Mouse (Mus musculus) embryo, embryonic 9.5 days (tissue): ENCODE results near the gene Dhx8.

Source experiments
- DNase-seq: peaks from one replicate; pipeline ENCODE4 v3.0.0-alpha.2; 2017; ENCODE audit errors: extremely low spot score

The Dhx8 gene

GRCm38 (mm10) chr11:101756616-101757015, 23.9 kb downstream of the Dhx8 start:
- DNase-seq: no peak

- DNase-seq: no peak
Measured at GRCm38 (mm10) chr11:101757366-101757765, 24.6 kb downstream of the Dhx8 start.

- no peak for DNase-seq
Measured at GRCm38 (mm10) chr11:101758431-101758830, 25.7 kb downstream of the Dhx8 start.

GRCm38 (mm10) chr11:101759530-101759929, 26.8 kb downstream of the Dhx8 start:
- no peak for DNase-seq

- peak; percentile 60 for DNase-seq
Measured at GRCm38 (mm10) chr11:101763723-101764122, 31.0 kb downstream of the Dhx8 start.

- DNase-seq: no peak
Measured at GRCm38 (mm10) chr11:101764546-101764945, 31.8 kb downstream of the Dhx8 start.

- no peak for DNase-seq
Measured at GRCm38 (mm10) chr11:101767326-101767725, 34.6 kb downstream of the Dhx8 start.

- no peak for DNase-seq
Measured at GRCm38 (mm10) chr11:101768721-101769120, 36.0 kb downstream of the Dhx8 start.

GRCm38 (mm10) chr11:101770266-101770665, 37.5 kb downstream of the Dhx8 start:
- no peak for DNase-seq

- DNase-seq: no peak
Measured at GRCm38 (mm10) chr11:101772027-101772426, 39.3 kb downstream of the Dhx8 start.

- DNase-seq: peak; percentile 90
Measured at GRCm38 (mm10) chr11:101772449-101772848, 39.7 kb downstream of the Dhx8 start.

GRCm38 (mm10) chr11:101776846-101777245, 44.1 kb downstream of the Dhx8 start:
- no peak for DNase-seq

GRCm38 (mm10) chr11:101783135-101783534, 50.4 kb downstream of the Dhx8 start:
- DNase-seq: no peak

GRCm38 (mm10) chr11:101783584-101783983, 50.9 kb downstream of the Dhx8 start:
- DNase-seq: no peak

GRCm38 (mm10) chr11:101784072-101784471, 51.4 kb downstream of the Dhx8 start:
- no peak for DNase-seq

GRCm38 (mm10) chr11:101784488-101785142, 51.9 kb downstream of the Dhx8 start:
- DNase-seq: peak; percentile 66

GRCm38 (mm10) chr11:101785143-101785851, 52.6 kb downstream of the Dhx8 start, which contains the start of gene Etv4:
Etv4 (minus strand) TSS chr11:101785371.
- DNase-seq: peak; percentile 95

- DNase-seq: peak; percentile 21
Measured at GRCm38 (mm10) chr11:101785852-101786205, 53.1 kb downstream of the Dhx8 start.

- no peak for DNase-seq
Measured at GRCm38 (mm10) chr11:101786651-101787050, 53.9 kb downstream of the Dhx8 start.

- no peak for DNase-seq
Measured at GRCm38 (mm10) chr11:101787432-101787831, 54.7 kb downstream of the Dhx8 start.

GRCm38 (mm10) chr11:101790811-101791526, 58.2 kb downstream of the Dhx8 start:
- peak; percentile 29 for DNase-seq

GRCm38 (mm10) chr11:101797355-101797754, 64.6 kb downstream of the Dhx8 start:
- no peak for DNase-seq

- DNase-seq: no peak
Measured at GRCm38 (mm10) chr11:101798083-101798482, 65.4 kb downstream of the Dhx8 start.
